Mouse (Mus musculus) kidney, postnatal 14 days (tissue): ENCODE data around the gene Gm45717.
A peak's percentile ranks its signal among the peaks of the same experiment; 100 is the strongest.

Experiments used
- DNase-seq: peaks from one replicate; pipeline ENCODE4 v3.0.0; 2022; ENCODE audit warnings: mixed read lengths

Gene Gm45717

GRCm38 (mm10) chr7:140942341-140942740, 13.4 kb downstream of the Gm45717 start:
- no peak for DNase-seq

GRCm38 (mm10) chr7:140941222-140942051, 14.3 kb downstream of the Gm45717 start, which contains the start of gene Pgghg:
Gene Pgghg, plus strand, starts transcription at chr7:140941391.
- peak; percentile 92 for DNase-seq

GRCm38 (mm10) chr7:140939669-140940171, 16.0 kb downstream of the Gm45717 start:
- peak; percentile 52 for DNase-seq

GRCm38 (mm10) chr7:140938896-140939295, 16.8 kb downstream of the Gm45717 start:
- no peak for DNase-seq

GRCm38 (mm10) chr7:140938436-140938835, 17.3 kb downstream of the Gm45717 start:
- DNase-seq = no peak

GRCm38 (mm10) chr7:140927181-140927580, 28.6 kb downstream of the Gm45717 start:
- no peak for DNase-seq

- no peak for DNase-seq
These were observed 32.5 kb downstream of the Gm45717 start for GRCm38 (mm10) chr7:140923070-140923775.

GRCm38 (mm10) chr7:140922398-140923069, 33.2 kb downstream of the Gm45717 start:
- DNase-seq = peak; percentile 91

GRCm38 (mm10) chr7:140921225-140921975, 34.3 kb downstream of the Gm45717 start:
- DNase-seq = no peak

GRCm38 (mm10) chr7:140920418-140921029, 35.2 kb downstream of the Gm45717 start, which contains the start of gene Nlrp6:
Gene Nlrp6, plus strand, starts transcription at chr7:140920902.
- DNase-seq = no peak

- no peak for DNase-seq
These were observed 35.8 kb downstream of the Gm45717 start for GRCm38 (mm10) chr7:140919911-140920310.

- DNase-seq = peak; percentile 42
These were observed 41.6 kb downstream of the Gm45717 start for GRCm38 (mm10) chr7:140914031-140914690.

GRCm38 (mm10) chr7:140912846-140913482, 42.8 kb downstream of the Gm45717 start:
- DNase-seq = peak; percentile 47

- DNase-seq = no peak
These were observed 43.4 kb downstream of the Gm45717 start for GRCm38 (mm10) chr7:140912293-140912692.

GRCm38 (mm10) chr7:140908634-140909107, 47.1 kb downstream of the Gm45717 start:
- DNase-seq = peak; percentile 89

- DNase-seq = no peak
These were observed 47.6 kb downstream of the Gm45717 start for GRCm38 (mm10) chr7:140908181-140908580.

GRCm38 (mm10) chr7:140907697-140908096, 48.0 kb downstream of the Gm45717 start:
- no peak for DNase-seq

- no peak for DNase-seq
These were observed 48.6 kb downstream of the Gm45717 start for GRCm38 (mm10) chr7:140907131-140907530.

GRCm38 (mm10) chr7:140905642-140906081, 50.1 kb downstream of the Gm45717 start:
- DNase-seq = peak; percentile 50

- DNase-seq = peak; percentile 86
These were observed 52.5 kb downstream of the Gm45717 start for GRCm38 (mm10) chr7:140903212-140903611.
